Mouse (Mus musculus) kidney, adult 2 months (tissue): Measurements from ENCODE around the gene Ndufa4l2.

Experiments used
- CTCF ChIP-seq: fragments of 200-500 bp; conservative IDR thresholded peaks from 2 replicates; pipeline ENCODE4 v1.5.1; 2011; ENCODE audit warnings: low read depth, mild to moderate bottlenecking, control low read depth, low read length, moderate library complexity, mixed read lengths; ENCODE audit not compliant: insufficient read depth, insufficient read length
- POLR2A ChIP-seq: fragments of 200-500 bp; IDR thresholded peaks from one replicate; pipeline ENCODE4 v1.6.1; 2011; ENCODE audit warnings: low read depth, low read length, control low read depth

DNA sequence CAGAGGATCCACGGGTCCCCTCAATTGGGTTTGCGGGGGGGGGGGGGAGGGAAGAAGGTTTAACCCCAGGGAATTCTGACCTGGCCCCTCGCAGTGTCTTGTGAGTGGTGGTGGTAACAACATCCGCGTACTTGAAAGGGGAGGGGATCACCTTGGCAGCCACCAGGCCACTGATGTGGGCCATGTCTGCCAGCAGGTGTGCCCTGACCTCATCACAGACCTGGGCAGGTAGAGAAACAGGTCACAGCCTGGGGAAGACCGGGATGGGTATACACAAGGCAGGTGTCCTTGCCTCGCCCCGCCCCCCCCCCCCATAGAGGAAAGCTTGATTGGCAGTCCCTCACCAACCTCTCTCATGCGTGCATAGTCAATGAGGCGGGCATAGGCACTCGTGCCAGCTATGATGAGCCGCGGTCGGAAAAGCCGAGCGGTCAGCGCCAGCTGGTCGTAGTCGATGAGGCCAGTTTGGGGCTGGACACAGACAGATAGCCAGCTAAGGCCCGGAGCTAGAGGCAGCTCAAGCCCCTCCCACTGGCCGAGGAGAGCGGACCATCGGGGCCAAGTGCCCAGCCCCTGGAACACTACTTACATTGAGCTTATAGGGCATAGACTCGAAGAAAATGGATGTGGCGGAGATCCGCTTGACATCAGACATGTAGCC lies 4.4 kb downstream of the Ndufa4l2 start:
- TF ChIP-seq CTCF (no peak), POLR2A (no peak)
